Mouse (Mus musculus): ENCODE data around the gene Lhx5. TPM values are rescaled to one million over a fixed set of nuclear protein-coding genes. Genes with fewer than 3 reads are reported as not detected.

Lhx5 gene
- polyA plus RNA-seq, 1 experiment from 2014 or later = 0.05 TPM

DNA sequence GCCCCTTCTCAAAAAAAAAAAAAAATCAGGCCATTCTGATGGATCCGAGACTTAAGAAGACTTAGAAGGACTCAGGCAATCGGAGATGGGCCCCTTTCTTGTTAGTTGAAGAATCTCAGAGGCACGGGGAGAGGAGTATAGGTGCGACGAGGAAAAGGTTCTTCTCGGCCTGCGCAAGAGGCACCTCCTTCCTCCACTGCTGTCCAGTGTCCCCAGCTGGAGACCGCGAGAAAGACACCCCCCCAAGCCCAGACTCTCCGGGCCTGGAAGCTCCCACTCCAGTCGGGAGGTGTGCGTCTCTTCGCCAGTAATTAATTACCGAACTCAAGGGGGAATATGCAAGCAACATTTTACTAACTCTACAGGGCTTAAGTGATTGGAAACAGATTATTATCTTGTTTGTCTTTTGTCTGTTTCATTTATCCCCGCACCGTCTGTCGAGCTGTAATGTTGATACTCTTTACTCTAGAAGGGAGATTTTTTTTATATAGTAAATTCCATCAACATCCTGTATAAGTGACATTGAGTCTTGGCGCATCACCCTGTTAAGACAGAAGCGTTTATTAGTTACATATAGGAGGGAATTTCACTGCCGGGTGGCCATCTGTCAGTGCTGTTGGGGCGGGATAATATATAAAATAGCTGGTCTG, 3.2 kb upstream of the Lhx5 start:
- 5% methylated on average over 21 of the region's 21 CpGs for WGBS
- H3K27ac ChIP-seq (ENCODE audit: low read depth, low read length) = no peak overlapping the region

GRCm38 (mm10) chr5:120428990-120429389, 2.5 kb upstream of the Lhx5 start:
- peaks cover 99% of the 10 kb centered on the region for H3K27me3 ChIP-seq (replicated peaks; ENCODE audit: control insufficient read depth, insufficient read depth, low read length)
- H3K4me3 ChIP-seq (ENCODE audit: low read depth, low read length) = no peak overlapping the region
- H3K9me3 ChIP-seq (ENCODE audit: control insufficient read depth, low read length) = no peaks in the 10 kb centered on the region
- no peak overlapping the region for H3K4me2 ChIP-seq
- H3K4me1 ChIP-seq (replicated peaks; ENCODE audit: control insufficient read depth, insufficient read depth, low read length) = no peaks in the 10 kb centered on the region
- H3K36me3 ChIP-seq (ENCODE audit: control insufficient read depth, insufficient read depth, low read length) = no peaks in the 10 kb centered on the region
- 2% methylated on average over 5 of the region's 6 CpGs for WGBS
- no peak overlapping the region for H3K27ac ChIP-seq (ENCODE audit: low read depth, low read length)
- no peak for ATAC-seq (replicated peaks; ENCODE audit: low FRiP score)
- DNase-seq (ENCODE audit: low spot score) = no peak
- no peak overlapping the region for H3K9ac ChIP-seq (ENCODE audit: low read depth, low read length)

More for the DNA sequence above, 3.2 kb upstream of the Lhx5 start:
- no peak for DNase-seq (ENCODE audit: low spot score)
- Histone ChIP-seq H3K4me3 (ENCODE audit: low read depth, low read length) (no peak overlapping the region), H3K9ac (ENCODE audit: low read depth, low read length) (no peak overlapping the region), H3K9me3 (ENCODE audit: control insufficient read depth, low read length) (no peaks in the 10 kb centered on the region), H3K36me3 (ENCODE audit: control insufficient read depth, insufficient read depth, low read length) (no peaks in the 10 kb centered on the region), H3K27me3 (replicated peaks; ENCODE audit: control insufficient read depth, insufficient read depth, low read length) (peaks cover 99% of the 10 kb centered on the region), H3K4me1 (replicated peaks; ENCODE audit: control insufficient read depth, insufficient read depth, low read length) (no peaks in the 10 kb centered on the region), H3K4me2 (no peak overlapping the region)
- no peak for ATAC-seq (replicated peaks; ENCODE audit: low FRiP score)

GRCm38 (mm10) chr5:120429692-120430091, 1.8 kb upstream of the Lhx5 start:
- H3K4me3 ChIP-seq (ENCODE audit: low read depth, low read length) = no peak overlapping the region
- peaks cover 99% of the 10 kb centered on the region for H3K27me3 ChIP-seq (replicated peaks; ENCODE audit: control insufficient read depth, insufficient read depth, low read length)
- WGBS = 5% methylated on average over 6 of the region's 6 CpGs
- H3K27ac ChIP-seq (ENCODE audit: low read depth, low read length) = no peak overlapping the region
- H3K36me3 ChIP-seq (ENCODE audit: control insufficient read depth, insufficient read depth, low read length) = no peaks in the 10 kb centered on the region
- ATAC-seq (replicated peaks; ENCODE audit: low FRiP score) = no peak
- no peak overlapping the region for H3K9ac ChIP-seq (ENCODE audit: low read depth, low read length)
- no peaks in the 10 kb centered on the region for H3K9me3 ChIP-seq (ENCODE audit: control insufficient read depth, low read length)
- no peak for DNase-seq (ENCODE audit: low spot score)
- H3K4me2 ChIP-seq = no peak overlapping the region
- no peaks in the 10 kb centered on the region for H3K4me1 ChIP-seq (replicated peaks; ENCODE audit: control insufficient read depth, insufficient read depth, low read length)

GRCm38 (mm10) chr5:120431001-120431583, 407 bp upstream of the Lhx5 start:
- Histone ChIP-seq H3K27me3 (replicated peaks; ENCODE audit: control insufficient read depth, insufficient read depth, low read length) (peaks cover 99% of the 10 kb centered on the region), H3K27ac (ENCODE audit: low read depth, low read length) (no peak overlapping the region), H3K4me2 (no peak overlapping the region), H3K36me3 (ENCODE audit: control insufficient read depth, insufficient read depth, low read length) (no peaks in the 10 kb centered on the region), H3K9ac (ENCODE audit: low read depth, low read length) (no peak overlapping the region), H3K4me1 (replicated peaks; ENCODE audit: control insufficient read depth, insufficient read depth, low read length) (no peaks in the 10 kb centered on the region), H3K4me3 (ENCODE audit: low read depth, low read length) (no peak overlapping the region), H3K9me3 (ENCODE audit: control insufficient read depth, low read length) (no peaks in the 10 kb centered on the region)
- ATAC-seq (replicated peaks; ENCODE audit: low FRiP score) (no peak), DNase-seq (ENCODE audit: low spot score) (no peak)
- WGBS = 3% methylated on average over 30 of the region's 30 CpGs

DNA sequence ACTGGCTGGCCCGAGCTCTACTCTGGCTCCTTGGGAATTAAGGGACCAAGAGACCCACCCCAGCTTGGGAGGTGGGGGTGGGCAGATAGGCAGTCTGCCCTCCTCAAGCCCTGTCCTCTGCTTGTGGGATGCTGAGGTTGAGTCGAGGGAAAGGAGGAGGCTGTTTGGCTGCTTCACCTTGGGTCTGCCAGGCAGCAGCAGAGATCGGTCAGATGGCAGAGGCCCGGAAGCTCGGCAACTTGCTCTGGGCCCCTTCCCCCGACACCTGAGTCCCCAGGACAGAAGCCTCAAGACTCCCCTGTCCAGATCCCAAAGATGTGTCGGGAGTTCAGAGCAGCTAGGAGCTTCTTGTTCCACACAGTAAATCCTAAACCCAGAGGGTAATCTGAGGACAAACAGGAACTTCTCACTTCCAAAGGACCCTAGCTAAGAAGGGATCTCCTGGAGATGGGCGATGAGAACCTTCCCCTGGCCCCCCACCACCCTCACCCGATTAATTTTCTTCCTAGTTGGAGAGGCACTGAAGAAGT, 1.1 kb downstream of the Lhx5 start:
- DNase-seq (ENCODE audit: low spot score) (no peak), ATAC-seq (replicated peaks; ENCODE audit: low FRiP score) (no peak)
- Histone ChIP-seq H3K27ac (ENCODE audit: low read depth, low read length) (no peak overlapping the region), H3K9ac (ENCODE audit: low read depth, low read length) (no peak overlapping the region), H3K9me3 (ENCODE audit: control insufficient read depth, low read length) (no peaks in the 10 kb centered on the region), H3K4me1 (replicated peaks; ENCODE audit: control insufficient read depth, insufficient read depth, low read length) (no peaks in the 10 kb centered on the region), H3K27me3 (replicated peaks; ENCODE audit: control insufficient read depth, insufficient read depth, low read length) (peaks cover 99% of the 10 kb centered on the region), H3K4me2 (no peak overlapping the region), H3K4me3 (ENCODE audit: low read depth, low read length) (no peak overlapping the region), H3K36me3 (ENCODE audit: control insufficient read depth, insufficient read depth, low read length) (no peaks in the 10 kb centered on the region)
- 3% methylated on average over 9 of the region's 9 CpGs for WGBS

GRCm38 (mm10) chr5:120433135-120433760, 1.7 kb downstream of the Lhx5 start:
- ATAC-seq (replicated peaks; ENCODE audit: low FRiP score) (no peak), DNase-seq (ENCODE audit: low spot score) (no peak)
- H3K36me3 ChIP-seq (ENCODE audit: control insufficient read depth, insufficient read depth, low read length) = no peaks in the 10 kb centered on the region
- no peak overlapping the region for H3K4me3 ChIP-seq (ENCODE audit: low read depth, low read length)
- H3K9ac ChIP-seq (ENCODE audit: low read depth, low read length) = no peak overlapping the region
- no peaks in the 10 kb centered on the region for H3K9me3 ChIP-seq (ENCODE audit: control insufficient read depth, low read length)
- 5% methylated on average over 13 of the region's 13 CpGs for WGBS
- H3K4me2 ChIP-seq = no peak overlapping the region
- H3K27me3 ChIP-seq (replicated peaks; ENCODE audit: control insufficient read depth, insufficient read depth, low read length) = peaks cover 99% of the 10 kb centered on the region
- H3K4me1 ChIP-seq (replicated peaks; ENCODE audit: control insufficient read depth, insufficient read depth, low read length) = no peaks in the 10 kb centered on the region
- H3K27ac ChIP-seq (ENCODE audit: low read depth, low read length) = no peak overlapping the region

GRCm38 (mm10) chr5:120434231-120434735, 2.8 kb downstream of the Lhx5 start:
- no peak overlapping the region for H3K4me2 ChIP-seq
- H3K4me1 ChIP-seq (replicated peaks; ENCODE audit: control insufficient read depth, insufficient read depth, low read length) = no peaks in the 10 kb centered on the region
- ATAC-seq (replicated peaks; ENCODE audit: low FRiP score) = no peak
- no peak for DNase-seq (ENCODE audit: low spot score)
- no peaks in the 10 kb centered on the region for H3K36me3 ChIP-seq (ENCODE audit: control insufficient read depth, insufficient read depth, low read length)
- 5% methylated on average over 21 of the region's 21 CpGs for WGBS
- H3K9ac ChIP-seq (ENCODE audit: low read depth, low read length) = no peak overlapping the region
- no peak overlapping the region for H3K27ac ChIP-seq (ENCODE audit: low read depth, low read length)
- H3K9me3 ChIP-seq (ENCODE audit: control insufficient read depth, low read length) = no peaks in the 10 kb centered on the region
- no peak overlapping the region for H3K4me3 ChIP-seq (ENCODE audit: low read depth, low read length)
- H3K27me3 ChIP-seq (replicated peaks; ENCODE audit: control insufficient read depth, insufficient read depth, low read length) = peaks cover 99% of the 10 kb centered on the region

DNA sequence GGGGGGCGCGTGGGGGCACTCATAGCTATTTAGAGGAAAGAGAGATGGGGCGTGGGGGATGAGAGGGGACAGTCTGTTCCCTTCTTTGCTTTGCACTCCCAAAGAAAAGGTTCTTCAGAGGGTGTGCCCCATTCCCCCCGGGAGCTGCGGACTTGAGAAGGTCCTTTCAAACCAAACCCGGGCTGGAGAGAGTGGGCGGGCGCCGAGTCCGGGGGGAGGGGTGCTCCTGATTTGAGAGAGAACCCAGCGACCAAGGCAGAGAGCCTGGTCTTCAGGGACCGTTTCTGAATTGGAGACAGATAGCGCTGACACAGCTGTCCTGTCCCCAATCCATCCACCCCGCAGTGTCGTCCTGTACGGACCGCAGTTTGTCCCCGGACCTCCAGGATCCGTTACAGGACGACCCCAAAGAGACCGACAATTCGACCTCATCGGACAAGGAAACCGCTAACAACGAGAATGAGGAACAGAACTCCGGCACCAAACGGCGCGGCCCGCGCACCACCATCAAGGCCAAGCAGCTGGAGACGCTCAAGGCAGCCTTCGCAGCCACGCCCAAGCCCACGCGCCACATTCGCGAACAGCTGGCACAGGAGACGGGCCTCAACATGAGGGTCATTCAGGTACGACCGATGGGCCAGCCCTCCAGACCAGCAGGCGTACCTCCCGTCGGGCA, 3.6 kb downstream of the Lhx5 start:
- H3K4me3 ChIP-seq (ENCODE audit: low read depth, low read length) = no peak overlapping the region
- 1% methylated on average over 44 of the region's 44 CpGs for whole genome bisulfite sequencing
- H3K9me3 ChIP-seq (ENCODE audit: control insufficient read depth, low read length) = no peaks in the 10 kb centered on the region
- H3K27me3 ChIP-seq (replicated peaks; ENCODE audit: control insufficient read depth, insufficient read depth, low read length) = peaks cover 99% of the 10 kb centered on the region
- no peaks in the 10 kb centered on the region for H3K36me3 ChIP-seq (ENCODE audit: control insufficient read depth, insufficient read depth, low read length)
- H3K4me1 ChIP-seq (replicated peaks; ENCODE audit: control insufficient read depth, insufficient read depth, low read length) = no peaks in the 10 kb centered on the region
- H3K27ac ChIP-seq (ENCODE audit: low read depth, low read length) = no peak overlapping the region
- DNase-seq (ENCODE audit: low spot score) = no peak
- H3K9ac ChIP-seq (ENCODE audit: low read depth, low read length) = no peak overlapping the region
- no peak for ATAC-seq (replicated peaks; ENCODE audit: low FRiP score)
- no peak overlapping the region for H3K4me2 ChIP-seq
